Mouse (Mus musculus) stomach, embryonic 14.5 days (tissue): Measurements from ENCODE around the gene Pard3. TPM values are rescaled to one million over a fixed set of nuclear protein-coding genes. Genes with fewer than 3 reads are reported as not detected.
A peak's percentile ranks its signal among the peaks of the same experiment; 100 is the strongest.

Experiments
- ATAC-seq: fragments of 200-750 bp; cut with Nextera tagmentation; 2 replicates; pipeline ENCODE4 v1.8.0; 2017; ENCODE audit warnings: low read depth, moderate TSS enrichment; ENCODE audit not compliant: insufficient number of reproducible peaks, insufficient read depth, low FRiP score
- H3K27ac ChIP-seq: fragments of 300-500 bp; sonication (generic); 2 replicates; pipeline ENCODE4 v1.5.1; 2014; ENCODE audit warnings: mild to moderate bottlenecking, low read length, moderate library complexity, mixed read lengths
- H3K27me3 ChIP-seq: fragments of 300-500 bp; sonication (generic); 2 replicates; pipeline ENCODE4 v1.6.1; 2014; ENCODE audit warnings: low read length, control low read depth, mixed read lengths; ENCODE audit not compliant: control insufficient read depth, insufficient read depth
- H3K36me3 ChIP-seq: fragments of 300-500 bp; sonication (generic); 2 replicates; pipeline ENCODE4 v1.6.1; 2014; ENCODE audit warnings: mild to moderate bottlenecking, control low read depth, low read length, moderate library complexity, mixed read lengths; ENCODE audit not compliant: control insufficient read depth, insufficient read depth
- H3K4me1 ChIP-seq: fragments of 300-500 bp; sonication (generic); 2 replicates; pipeline ENCODE4 v1.6.1; 2014; ENCODE audit warnings: low read length, control low read depth, mixed read lengths; ENCODE audit not compliant: control insufficient read depth, insufficient read depth
- H3K4me2 ChIP-seq: fragments of 300-500 bp; sonication (generic); replicated peaks from 2 replicates; pipeline ENCODE4 v1.6.1; 2014; ENCODE audit warnings: low read depth, low read length, control low read depth
- H3K4me3 ChIP-seq: fragments of 300-500 bp; sonication (generic); 2 replicates; pipeline ENCODE4 v1.5.1; 2014; ENCODE audit warnings: low read depth, low read length, control low read depth
- H3K9ac ChIP-seq: fragments of 300-500 bp; sonication (generic); replicated peaks from 2 replicates; pipeline ENCODE4 v1.6.1; 2014; ENCODE audit warnings: low read depth, mild to moderate bottlenecking, control low read depth, low read length, moderate library complexity, mixed read lengths
- H3K9me3 ChIP-seq: fragments of 300-500 bp; sonication (generic); 2 replicates; pipeline ENCODE4 v1.6.1; 2016; ENCODE audit warnings: low read depth, low read length, control low read depth; ENCODE audit not compliant: control insufficient read depth
- WGBS: fragments of 180-500 bp; shearing (Covaris S2); extraction: QIAGEN DNeasy Blood & Tissue Kit; methylation state at CpG from one replicate; pipeline ENCODE4 v1.1.7; 2014; 5-methylcytosine and 5-hydroxymethylcytosine counted together
- polyA plus RNA-seq: library from polyadenylated mRNA; unstranded; fragments of >200 nt; fragmentation: Nextera tagmentation; extraction: Ambion mirVana; gene quantifications from 2 replicates; pipeline ENCODE4 v1.2.1, GENCODE M21; 2014

Pard3 gene
- polyA plus RNA-seq, 1 experiment from 2014 or later: 37.9 TPM

DNA sequence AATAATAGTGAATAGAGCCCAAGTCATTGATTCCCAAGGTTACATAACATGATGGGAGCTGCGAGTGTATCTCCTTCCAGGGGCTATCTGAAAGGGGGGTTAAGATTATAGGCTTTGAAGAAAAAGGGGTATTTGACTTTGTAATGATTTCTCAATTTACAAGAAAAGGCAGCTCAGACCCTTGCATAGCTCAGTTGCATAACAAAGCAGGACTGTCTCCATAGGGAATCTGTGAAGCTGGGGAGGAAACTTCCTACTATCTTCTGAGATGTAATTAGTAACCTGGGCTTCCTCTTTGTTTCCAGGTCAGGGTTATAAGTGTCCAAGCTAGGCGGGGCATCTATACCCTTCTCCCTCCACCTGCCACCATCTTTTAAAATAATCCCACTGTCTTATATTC, 279.4 kb downstream of the Pard3 start:
- 76% methylated on average over 2 of the region's 2 CpGs for WGBS
- Histone ChIP-seq H3K4me1 (no peaks in the 10 kb centered on the region), H3K9me3 (no peaks in the 10 kb centered on the region), H3K36me3 (no peaks in the 10 kb centered on the region), H3K4me2 (no peak overlapping the region), H3K4me3 (no peak overlapping the region), H3K27ac (no peak overlapping the region), H3K27me3 (no peaks in the 10 kb centered on the region), H3K9ac (no peak overlapping the region)
- ATAC-seq: no peak

DNA sequence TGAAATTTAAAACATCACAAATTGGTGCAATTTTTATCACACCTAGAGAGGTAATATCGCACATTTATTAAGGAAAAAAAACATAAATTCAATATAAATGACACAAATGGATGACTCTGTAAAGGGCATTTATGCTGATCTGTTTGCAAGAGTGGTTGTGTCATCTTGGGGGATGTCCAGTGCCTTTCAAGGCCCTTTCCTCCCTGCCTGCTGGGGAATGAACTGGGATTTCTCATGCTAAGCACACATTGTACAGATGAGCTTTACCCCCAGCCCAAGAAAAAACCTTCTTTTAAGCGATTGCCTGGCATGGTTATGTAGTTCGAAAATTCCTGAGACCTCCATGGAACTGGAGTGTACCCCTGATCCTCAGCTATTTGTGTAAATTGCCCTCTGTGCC, 280.7 kb downstream of the Pard3 start:
- Histone ChIP-seq H3K9me3 (no peaks in the 10 kb centered on the region), H3K9ac (no peak overlapping the region), H3K4me2 (no peak overlapping the region), H3K4me1 (no peaks in the 10 kb centered on the region), H3K4me3 (no peak overlapping the region), H3K36me3 (no peaks in the 10 kb centered on the region), H3K27me3 (no peaks in the 10 kb centered on the region), H3K27ac (no peak overlapping the region)
- no peak for ATAC-seq
- 94% methylated on average over 3 of the region's 3 CpGs for WGBS

DNA sequence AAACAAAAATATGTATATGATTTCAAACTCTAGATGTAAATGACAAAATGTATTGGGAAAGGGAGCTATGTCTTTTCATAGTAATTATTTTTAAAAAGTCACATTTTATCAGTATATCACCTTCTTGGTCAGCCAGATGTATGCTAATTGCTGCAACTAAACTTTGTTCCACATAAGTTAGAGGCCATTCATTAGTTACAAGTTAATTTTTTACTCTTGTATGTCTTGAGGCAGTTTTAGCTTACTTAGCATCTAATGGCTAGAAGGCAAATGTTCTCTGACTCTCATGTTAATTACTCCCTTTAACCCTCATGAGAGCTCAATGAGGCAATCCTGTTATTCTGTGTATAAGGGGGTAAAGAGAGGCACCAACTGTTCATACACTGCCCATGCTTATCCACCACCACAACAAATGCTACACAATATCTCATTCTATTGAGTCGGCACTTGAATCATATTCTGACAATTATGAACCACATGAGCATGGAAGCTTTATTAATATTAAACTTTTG, 282.3 kb downstream of the Pard3 start:
- Histone ChIP-seq H3K27ac (no peak overlapping the region), H3K4me2 (no peak overlapping the region), H3K9me3 (no peaks in the 10 kb centered on the region), H3K27me3 (no peaks in the 10 kb centered on the region), H3K9ac (no peak overlapping the region), H3K4me1 (no peaks in the 10 kb centered on the region), H3K4me3 (no peak overlapping the region), H3K36me3 (no peaks in the 10 kb centered on the region)
- ATAC-seq: no peak
- WGBS: 95% methylated on average over 1 of the region's 1 CpGs

DNA sequence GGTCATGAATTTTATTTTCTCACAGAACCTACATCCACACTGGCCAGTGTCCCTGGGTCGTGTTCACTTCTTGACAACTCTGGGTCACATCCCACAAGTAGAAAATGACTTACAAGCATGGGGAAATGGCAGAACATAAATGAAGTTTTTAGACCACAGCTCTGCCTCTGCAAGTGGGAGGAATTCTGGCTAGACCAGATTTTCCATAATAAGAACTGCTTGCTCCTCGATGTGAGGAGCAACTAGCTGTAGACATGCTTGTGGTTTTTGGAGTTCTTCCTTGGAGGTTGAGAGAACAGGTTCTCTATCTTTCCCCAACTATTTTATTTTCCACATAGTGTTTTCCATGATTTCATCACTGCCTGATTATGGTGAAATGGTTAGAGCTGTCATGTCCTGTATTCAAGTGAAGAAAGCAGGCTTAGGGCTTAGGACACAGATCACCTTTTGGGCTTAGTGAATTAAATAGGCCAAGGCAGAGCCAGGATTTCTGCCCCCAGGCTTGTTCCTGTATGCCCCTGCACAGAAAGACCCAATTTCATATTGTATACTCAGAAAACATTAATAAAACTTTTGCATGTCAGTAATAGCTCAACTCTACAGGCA, 284.3 kb downstream of the Pard3 start:
- no peak for ATAC-seq
- no peak overlapping the region for H3K9ac ChIP-seq
- H3K4me3 ChIP-seq: no peak overlapping the region
- 91% methylated on average over 2 of the region's 2 CpGs for WGBS
- H3K4me1 ChIP-seq: no peaks in the 10 kb centered on the region
- H3K27me3 ChIP-seq: no peaks in the 10 kb centered on the region
- no peaks in the 10 kb centered on the region for H3K36me3 ChIP-seq
- no peaks in the 10 kb centered on the region for H3K9me3 ChIP-seq
- H3K4me2 ChIP-seq: no peak overlapping the region
- no peak overlapping the region for H3K27ac ChIP-seq

DNA sequence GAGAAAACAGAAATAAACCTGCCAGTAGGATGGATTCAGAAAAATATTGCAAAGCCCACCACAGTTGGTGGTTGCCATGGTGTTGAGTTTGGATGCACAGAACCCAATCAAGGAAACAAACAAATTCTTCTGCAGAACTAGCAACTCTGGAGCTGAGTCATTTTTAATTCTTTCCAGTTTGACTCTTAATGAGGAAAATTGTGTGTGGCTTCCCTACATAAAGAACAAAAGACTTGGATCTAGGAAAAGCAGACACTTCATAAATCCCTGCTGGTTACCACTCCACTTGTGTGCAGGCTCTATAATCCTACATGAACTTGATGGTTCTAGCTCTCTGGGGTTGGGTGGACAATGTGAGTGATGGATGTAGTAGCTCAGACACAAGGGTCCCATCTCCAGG, 298.1 kb downstream of the Pard3 start:
- Histone ChIP-seq H3K27me3 (no peaks in the 10 kb centered on the region), H3K4me1 (no peaks in the 10 kb centered on the region), H3K9ac (no peak overlapping the region), H3K4me3 (no peak overlapping the region), H3K9me3 (no peaks in the 10 kb centered on the region), H3K4me2 (no peak overlapping the region), H3K27ac (no peak overlapping the region), H3K36me3 (no peaks in the 10 kb centered on the region)
- no peak for ATAC-seq

DNA sequence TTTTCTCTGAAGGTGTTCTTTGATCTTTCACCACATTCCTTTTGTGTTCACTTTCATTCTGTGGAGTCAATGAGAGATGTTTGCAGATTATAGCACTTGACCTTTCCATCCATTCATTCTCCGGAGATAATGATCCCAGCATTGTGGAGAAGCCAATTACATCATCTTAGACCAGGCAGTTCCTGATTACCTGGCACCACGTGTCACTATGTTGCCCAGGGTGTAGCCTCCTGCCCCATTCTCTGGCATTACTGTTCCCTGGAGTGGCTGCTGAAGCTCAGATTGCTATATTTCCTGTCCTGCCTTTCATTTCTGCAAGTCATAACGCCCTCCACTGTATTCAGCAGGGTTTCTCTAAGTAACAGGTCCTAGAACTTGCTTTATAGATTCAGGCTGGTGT, 304.7 kb downstream of the Pard3 start:
- WGBS: 60% methylated on average over 3 of the region's 3 CpGs
- ATAC-seq: 0 out of 2 replicates have a peak, but pooled peaks have one; percentile 37
- Histone ChIP-seq H3K9ac (no peak overlapping the region), H3K4me3 (no peak overlapping the region), H3K27me3 (no peaks in the 10 kb centered on the region), H3K4me1 (no peaks in the 10 kb centered on the region), H3K36me3 (peaks cover 16% of the 10 kb centered on the region), H3K4me2 (no peak overlapping the region), H3K9me3 (no peaks in the 10 kb centered on the region), H3K27ac (no peak overlapping the region)

DNA sequence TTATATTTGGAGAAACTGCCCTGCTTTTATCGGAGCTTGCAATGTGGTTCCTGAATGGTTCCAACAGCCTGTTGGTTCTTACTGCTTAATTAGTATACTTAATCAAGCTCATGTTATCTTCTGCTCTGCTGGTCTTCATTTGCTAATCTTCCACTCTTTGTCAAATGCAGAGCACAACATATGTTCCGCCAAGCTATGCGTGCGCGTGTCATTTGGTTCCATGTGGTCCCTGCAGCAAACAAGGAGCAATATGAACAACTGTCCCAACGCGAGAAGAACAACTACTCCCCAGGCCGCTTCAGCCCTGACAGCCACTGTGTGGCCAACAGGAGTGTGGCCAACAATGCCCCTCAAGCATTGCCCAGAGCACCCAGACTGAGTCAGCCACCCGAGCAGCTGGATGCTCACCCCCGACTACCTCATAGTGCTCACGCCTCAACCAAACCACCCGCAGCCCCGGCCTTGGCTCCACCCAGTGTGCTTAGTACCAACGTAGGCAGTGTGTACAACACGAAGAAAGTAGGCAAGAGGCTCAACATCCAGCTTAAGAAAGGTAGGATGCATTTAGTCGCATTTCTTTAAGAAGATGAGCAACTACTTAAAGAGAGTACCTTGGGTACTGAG, 307.7 kb downstream of the Pard3 start:
- H3K4me1 ChIP-seq: no peaks in the 10 kb centered on the region
- ATAC-seq: no peak
- WGBS: 94% methylated on average over 16 of the region's 16 CpGs

DNA sequence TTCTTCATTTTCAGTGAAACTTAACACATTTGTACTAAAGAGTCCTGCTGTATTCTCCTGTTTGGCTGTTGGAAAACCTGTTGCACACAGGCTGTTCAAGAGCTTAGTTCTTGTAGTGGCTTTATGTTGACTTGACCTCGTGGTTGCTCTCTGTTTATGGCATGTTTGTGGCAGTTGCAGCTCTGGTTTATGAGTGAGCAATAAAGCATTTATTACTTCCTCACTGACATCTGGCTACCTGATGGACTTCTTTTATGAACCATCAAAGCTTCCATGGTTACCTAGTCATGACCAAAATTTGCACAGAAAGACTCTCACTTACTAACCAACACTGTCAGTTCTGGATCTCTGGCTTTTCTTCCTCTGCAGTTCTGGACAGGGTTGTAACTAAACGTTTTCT, 314.1 kb downstream of the Pard3 start:
- Histone ChIP-seq H3K4me2 (no peak overlapping the region), H3K4me1 (0 out of 2 replicates have a peak, but pooled peaks cover 4% of the 10 kb centered on the region), H3K4me3 (no peak overlapping the region), H3K9ac (no peak overlapping the region), H3K36me3 (peaks cover 8% of the 10 kb centered on the region), H3K27ac (no peak overlapping the region), H3K9me3 (no peaks in the 10 kb centered on the region), H3K27me3 (no peaks in the 10 kb centered on the region)
- WGBS: 79% methylated on average over 2 of the region's 2 CpGs
- ATAC-seq: no peak

More for the DNA sequence above, 307.7 kb downstream of the Pard3 start:
- H3K27ac ChIP-seq: no peak overlapping the region
- no peaks in the 10 kb centered on the region for H3K27me3 ChIP-seq
- H3K36me3 ChIP-seq: peaks cover 16% of the 10 kb centered on the region
- H3K4me3 ChIP-seq: no peak overlapping the region
- no peaks in the 10 kb centered on the region for H3K9me3 ChIP-seq
- no peak overlapping the region for H3K9ac ChIP-seq
- H3K4me2 ChIP-seq: no peak overlapping the region
